Mouse (Mus musculus) liver, adult 2 months (tissue): ENCODE measurements around the gene Gpr182. TPM values are rescaled to one million over a fixed set of nuclear protein-coding genes. Genes with fewer than 3 reads are reported as not detected.

Experiments used
- DNase-seq: peaks from one replicate; pipeline ENCODE4 v3.0.0-alpha.2; 2011; ENCODE audit warnings: low read depth, low spot score; ENCODE audit errors: extremely low read depth
- H3K27ac ChIP-seq: fragments of 200-500 bp; replicated peaks from 2 replicates; pipeline ENCODE4 v1.5.1; 2012; ENCODE audit warnings: low read depth, mild to moderate bottlenecking, control low read depth, inconsistent platforms, low read length; ENCODE audit not compliant: insufficient read depth
- H3K27me3 ChIP-seq: fragments of 200-500 bp; 2 replicates; pipeline ENCODE4 v1.6.1; 2012; ENCODE audit warnings: mild to moderate bottlenecking, moderate library complexity, low read length, inconsistent platforms; ENCODE audit not compliant: control insufficient read depth, insufficient read depth
- H3K36me3 ChIP-seq: fragments of 200-500 bp; 2 replicates; pipeline ENCODE4 v1.6.1; 2012; ENCODE audit warnings: low read length, inconsistent platforms; ENCODE audit not compliant: control insufficient read depth, insufficient read depth
- H3K4me1 ChIP-seq: fragments of 200-500 bp; 2 replicates; pipeline ENCODE4 v1.6.1; 2011; ENCODE audit warnings: low read length; ENCODE audit not compliant: control insufficient read depth, insufficient read depth
- H3K4me3 ChIP-seq: fragments of 200-500 bp; 2 replicates; pipeline ENCODE4 v1.5.1; 2011; ENCODE audit warnings: low read depth, mild to moderate bottlenecking, control low read depth, low read length, moderate library complexity; ENCODE audit not compliant: insufficient read depth
- H3K79me2 ChIP-seq: fragments of 200-500 bp; 2 replicates; pipeline ENCODE4 v1.6.1; 2012; ENCODE audit warnings: inconsistent platforms, mild to moderate bottlenecking, low read length, moderate library complexity; ENCODE audit not compliant: control insufficient read depth, insufficient read depth
- H3K9ac ChIP-seq: fragments of 200-500 bp; 2 replicates; pipeline ENCODE4 v1.6.1; 2012; ENCODE audit warnings: low read depth, mild to moderate bottlenecking, control low read depth, inconsistent platforms, low read length
- CTCF ChIP-seq: fragments of 200-500 bp; IDR thresholded peaks from 2 replicates; pipeline ENCODE4 v1.5.1; 2011; ENCODE audit warnings: low read depth, low read length, control low read depth
- POLR2A ChIP-seq: fragments of 200-500 bp; IDR thresholded peaks from 2 replicates; pipeline ENCODE4 v1.6.1; 2011; ENCODE audit warnings: low read length, control low read depth; ENCODE audit not compliant: insufficient read depth; ENCODE audit errors: extremely low read depth
- WGBS: fragments of 180-500 bp; shearing (Covaris S2); methylation state at CpG from one replicate; pipeline ENCODE4 v1.1.7; 2018; 5-methylcytosine and 5-hydroxymethylcytosine counted together
- polyA plus RNA-seq: library from polyadenylated mRNA; depleted of rRNA; stranded (reverse); fragments of >200 nt; gene quantifications from 2 replicates; pipeline ENCODE4 v1.2.3, GENCODE M21; 2012; rRNA removed
- total RNA-seq: library from RNA; depleted of rRNA; stranded (reverse); fragments of >200 nt; gene quantifications from 2 replicates; pipeline ENCODE4 v1.2.3, GENCODE M21; 2014; rRNA removed

Gpr182 gene
- total and polyA plus RNA-seq, 2 experiments = 4.8 to 26.2 TPM

DNA sequence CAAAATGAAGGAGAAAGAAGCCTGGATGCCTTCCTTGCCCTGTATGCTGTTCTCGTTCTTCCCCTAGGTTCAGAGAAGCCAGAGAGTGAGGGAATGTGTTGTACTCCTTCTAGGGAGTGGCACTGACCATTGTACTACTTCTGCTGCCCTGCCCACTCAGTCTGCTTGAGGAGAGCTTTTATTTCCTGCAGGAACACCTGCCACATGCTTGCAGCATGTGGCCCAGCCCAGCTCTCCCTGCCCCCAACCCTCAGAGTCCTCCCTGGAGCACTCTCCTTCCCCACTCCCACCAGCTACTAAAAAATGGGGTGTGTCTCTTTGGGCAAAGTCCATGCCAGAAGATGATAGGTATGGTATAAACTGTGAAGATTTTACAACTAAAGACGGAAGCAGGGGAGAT is 47.2 kb downstream of the Gpr182 start:
- TF ChIP-seq POLR2A (no peak), CTCF (no peak)
- Histone ChIP-seq H3K79me2 (no peaks in the 10 kb centered on the region), H3K4me3 (no peak overlapping the region), H3K9ac (no peak overlapping the region), H3K27me3 (no peaks in the 10 kb centered on the region), H3K4me1 (no peaks in the 10 kb centered on the region), H3K36me3 (no peaks in the 10 kb centered on the region), H3K27ac (no peak overlapping the region)
- 42% methylated on average over 2 of the region's 2 CpGs for WGBS
- DNase-seq = no peak

DNA sequence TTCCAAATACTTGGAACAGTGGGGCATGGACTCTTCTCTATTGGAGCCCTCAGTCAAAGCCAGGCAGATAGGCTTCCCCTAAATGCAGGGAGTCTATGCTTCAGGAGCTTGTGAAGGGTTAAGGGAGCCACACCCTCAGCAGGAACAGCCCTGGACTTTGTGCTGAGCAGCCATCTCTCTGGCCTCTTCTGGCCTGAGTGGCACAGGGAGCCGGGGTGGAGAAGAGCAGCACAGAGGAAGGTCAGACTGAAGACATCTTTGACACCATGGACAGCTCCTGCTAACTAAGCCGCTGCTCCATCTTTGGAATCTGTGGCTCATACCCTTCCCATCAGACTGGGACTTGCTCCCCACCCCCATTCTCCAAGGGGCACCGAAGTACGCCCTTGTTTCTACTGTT is 48.2 kb downstream of the Gpr182 start:
- H3K27ac ChIP-seq = no peak overlapping the region
- H3K4me3 ChIP-seq = no peak overlapping the region
- H3K4me1 ChIP-seq = no peaks in the 10 kb centered on the region
- no peak for DNase-seq
- H3K27me3 ChIP-seq = no peaks in the 10 kb centered on the region
- H3K9ac ChIP-seq = no peak overlapping the region
- H3K36me3 ChIP-seq = no peaks in the 10 kb centered on the region
- no peaks in the 10 kb centered on the region for H3K79me2 ChIP-seq
- no peak for TF ChIP-seq POLR2A
- TF ChIP-seq CTCF = no peak
- WGBS = 46% methylated on average over 4 of the region's 4 CpGs

DNA sequence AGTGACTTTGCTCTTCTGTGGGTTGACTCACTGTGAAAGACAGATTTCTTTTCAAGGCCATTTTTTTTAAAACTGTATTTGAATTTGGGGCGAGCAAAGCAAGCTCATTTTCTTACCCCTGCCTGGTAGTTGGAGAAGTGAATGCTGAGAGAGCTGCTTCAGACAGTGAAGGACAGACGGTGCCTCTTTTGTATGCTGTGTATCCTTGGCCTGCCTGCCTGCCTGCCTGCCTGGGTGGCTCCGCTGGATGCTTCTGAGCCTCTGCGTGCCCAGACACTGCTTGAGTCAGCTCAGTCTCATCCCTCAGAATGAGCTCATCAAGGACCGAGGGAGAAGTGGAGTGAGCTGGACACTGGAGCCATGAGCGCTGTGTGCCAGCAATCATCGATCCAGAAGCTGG is 52.6 kb downstream of the Gpr182 start:
- no peak for TF ChIP-seq POLR2A
- no peak for TF ChIP-seq CTCF
- H3K9ac ChIP-seq = no peak overlapping the region
- H3K4me3 ChIP-seq = no peak overlapping the region
- peaks cover 1% of the 10 kb centered on the region; the same call in 1 of the 2 replicates for H3K36me3 ChIP-seq
- H3K79me2 ChIP-seq = no peaks in the 10 kb centered on the region
- DNase-seq = no peak
- H3K4me1 ChIP-seq = no peaks in the 10 kb centered on the region
- 96% methylated on average over 7 of the region's 7 CpGs for WGBS
- no peaks in the 10 kb centered on the region for H3K27me3 ChIP-seq
- no peak overlapping the region for H3K27ac ChIP-seq

Other genes with a start within 250 kb of the Gpr182 start
- 0.09 and 0.40 TPM in 2 replicates for gene Ndufa4l2, start 236.8 kb downstream of the Gpr182 start, total RNA-seq
- 4.0 and 4.4 TPM in 2 replicates for gene Ndufa4l2, start 236.8 kb downstream of the Gpr182 start, polyA plus RNA-seq
- gene Shmt2, start 229.3 kb downstream of the Gpr182 start, total RNA-seq = 130 and 154 TPM in 2 replicates
- gene Shmt2, start 229.3 kb downstream of the Gpr182 start, polyA plus RNA-seq = 309 and 324 TPM in 2 replicates
- gene Nxph4, start 217.2 kb downstream of the Gpr182 start, total RNA-seq = not detected in 2 replicates
- gene Nxph4, start 217.2 kb downstream of the Gpr182 start, polyA plus RNA-seq = 0.05 TPM in 1 of 2 replicates, not detected in the other
- gene Lrp1, start 130.6 kb downstream of the Gpr182 start, total RNA-seq = 193 and 278 TPM in 2 replicates
- 354 and 373 TPM in 2 replicates for gene Lrp1, start 130.6 kb downstream of the Gpr182 start, polyA plus RNA-seq
- 27.7 and 29.1 TPM in 2 replicates for gene Stat6, start 108.7 kb downstream of the Gpr182 start, total RNA-seq
- 29.4 and 44.7 TPM in 2 replicates for gene Stat6, start 108.7 kb downstream of the Gpr182 start, polyA plus RNA-seq
- gene Nemp1, start 84.8 kb downstream of the Gpr182 start, total RNA-seq = 5.5 and 6.3 TPM in 2 replicates
- 2.0 and 2.7 TPM in 2 replicates for gene Nemp1, start 84.8 kb downstream of the Gpr182 start, polyA plus RNA-seq
- gene Nab2, start 83.2 kb downstream of the Gpr182 start, total RNA-seq = 8.9 and 13.4 TPM in 2 replicates
- 16.0 and 16.6 TPM in 2 replicates for gene Nab2, start 83.2 kb downstream of the Gpr182 start, polyA plus RNA-seq
- 0.18 TPM in 1 of 2 replicates, not detected in the other for gene Myo1a, start 46.6 kb downstream of the Gpr182 start, total RNA-seq
- 0.02 TPM in 1 of 2 replicates, not detected in the other for gene Myo1a, start 46.6 kb downstream of the Gpr182 start, polyA plus RNA-seq
- gene Tac2, start 27.3 kb downstream of the Gpr182 start, total RNA-seq = not detected in 2 replicates
- not detected in 2 replicates for gene Tac2, start 27.3 kb downstream of the Gpr182 start, polyA plus RNA-seq
- gene Zbtb39, start 12.2 kb downstream of the Gpr182 start, total RNA-seq = 4.1 and 5.8 TPM in 2 replicates
- 5.3 and 5.9 TPM in 2 replicates for gene Zbtb39, start 12.2 kb downstream of the Gpr182 start, polyA plus RNA-seq
- 0.18 and 0.27 TPM in 2 replicates for gene Rdh1, start 8.0 kb upstream of the Gpr182 start, total RNA-seq
- 0.20 TPM in 2 replicates for gene Rdh1, start 8.0 kb upstream of the Gpr182 start, polyA plus RNA-seq
- gene Rdh16f1, start 8.1 kb upstream of the Gpr182 start, total RNA-seq = not detected in 2 replicates
- not detected in 2 replicates for gene Rdh16f1, start 8.1 kb upstream of the Gpr182 start, polyA plus RNA-seq
- gene Rdh9, start 24.7 kb upstream of the Gpr182 start, total RNA-seq = 75.6 and 121 TPM in 2 replicates
- gene Rdh9, start 24.7 kb upstream of the Gpr182 start, polyA plus RNA-seq = 54.4 and 60.2 TPM in 2 replicates
- 74.0 and 111 TPM in 2 replicates for gene Rdh16, start 49.4 kb upstream of the Gpr182 start, total RNA-seq
- gene Rdh16, start 49.4 kb upstream of the Gpr182 start, polyA plus RNA-seq = 43.8 and 55.8 TPM in 2 replicates
- gene Rdh19, start 98.2 kb upstream of the Gpr182 start, total RNA-seq = not detected in 2 replicates
- gene Rdh19, start 98.2 kb upstream of the Gpr182 start, polyA plus RNA-seq = 0.05 TPM in 1 of 2 replicates, not detected in the other
- gene Rdh16f2, start 114.7 kb upstream of the Gpr182 start, total RNA-seq = 282 and 329 TPM in 2 replicates
- 281 and 297 TPM in 2 replicates for gene Rdh16f2, start 114.7 kb upstream of the Gpr182 start, polyA plus RNA-seq
- gene Rdh7, start 137.1 kb upstream of the Gpr182 start, total RNA-seq = 1,124 and 1,219 TPM in 2 replicates
- 1,436 and 1,472 TPM in 2 replicates for gene Rdh7, start 137.1 kb upstream of the Gpr182 start, polyA plus RNA-seq
- 25.6 and 26.9 TPM in 2 replicates for gene Sdr9c7, start 146.8 kb upstream of the Gpr182 start, total RNA-seq
- gene Sdr9c7, start 146.8 kb upstream of the Gpr182 start, polyA plus RNA-seq = 20.4 and 36.7 TPM in 2 replicates